Mouse (Mus musculus): ENCODE measurements around the gene Mid2. TPM values are rescaled to one million over a fixed set of nuclear protein-coding genes. Genes with fewer than 3 reads are reported as not detected.

The Mid2 gene
- 0.06 TPM in 1 of 2 replicates, not detected in the other for polyA plus RNA-seq (2012)

GRCm38 (mm10) chrX:140664479-140665241 lies at the start of gene Mid2:
Gene Mid2 (plus strand): TSS chrX:140664599.

DNA sequence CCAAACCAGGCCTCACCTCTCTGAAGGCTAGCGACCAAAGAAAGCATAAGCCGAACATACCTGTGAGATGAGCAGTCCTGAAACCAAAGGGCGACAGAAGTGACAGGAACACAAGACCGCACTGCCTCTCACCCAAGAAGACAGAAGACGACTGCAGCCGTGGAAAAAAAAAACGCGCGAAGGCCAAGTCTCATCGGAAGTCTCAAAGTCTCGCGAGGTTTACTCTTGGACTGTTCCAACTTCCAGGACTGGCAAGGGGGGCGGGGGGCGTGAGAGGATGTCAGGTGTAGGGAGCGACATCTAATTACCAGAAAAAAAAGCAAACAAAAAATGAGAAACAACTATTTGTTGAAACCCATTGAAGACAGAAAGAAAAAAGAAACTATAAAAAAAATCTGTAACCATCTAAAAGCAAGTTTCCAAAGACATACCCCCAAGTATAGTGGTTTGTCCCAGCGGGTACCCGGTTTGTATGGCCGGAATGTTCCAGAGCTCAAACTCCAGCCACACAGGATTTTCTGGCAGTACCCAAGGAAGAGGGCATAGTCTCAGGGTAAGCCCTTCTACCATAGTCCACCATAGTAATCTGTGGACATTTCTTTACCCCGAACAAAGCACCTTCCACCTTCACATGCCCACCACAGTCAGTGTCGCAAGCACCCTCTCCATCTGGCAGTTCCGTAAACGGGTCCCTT lies 149.1 kb downstream of the Mid2 start, which contains the start of gene Tex13b:
Gene Tex13b, minus strand, starts transcription at position 122 of the 695 bp plus-strand sequence.

Other genes with a start within 250 kb of the Mid2 start
- 4.2 and 5.6 TPM in 2 replicates for gene Prps1, start 208.0 kb upstream of the Mid2 start, polyA plus RNA-seq (2012)
- 61.6 and 65.4 TPM in 2 replicates for gene Tsc22d3, start 63.9 kb upstream of the Mid2 start, polyA plus RNA-seq (2012)
- gene Tex13b, start 148.8 kb downstream of the Mid2 start, polyA plus RNA-seq (2012) = not detected in 2 replicates
- gene Vsig1, start 243.0 kb downstream of the Mid2 start, polyA plus RNA-seq (2012) = not detected in 2 replicates